Mouse (Mus musculus) spleen, adult 2 months (tissue): ENCODE measurements around the gene Sbno2.

Experiments used
- CTCF ChIP-seq: fragments of 200-500 bp; IDR thresholded peaks from 2 replicates; pipeline ENCODE4 v1.5.1; 2011; ENCODE audit warnings: mild to moderate bottlenecking, inconsistent platforms; ENCODE audit not compliant: insufficient read depth, insufficient read length, insufficient replicate concordance; ENCODE audit errors: extremely low read depth
- POLR2A ChIP-seq: fragments of 200-500 bp; IDR thresholded peaks from 2 replicates; pipeline ENCODE4 v1.6.1; 2011; ENCODE audit warnings: low read depth, low read length, inconsistent platforms

DNA sequence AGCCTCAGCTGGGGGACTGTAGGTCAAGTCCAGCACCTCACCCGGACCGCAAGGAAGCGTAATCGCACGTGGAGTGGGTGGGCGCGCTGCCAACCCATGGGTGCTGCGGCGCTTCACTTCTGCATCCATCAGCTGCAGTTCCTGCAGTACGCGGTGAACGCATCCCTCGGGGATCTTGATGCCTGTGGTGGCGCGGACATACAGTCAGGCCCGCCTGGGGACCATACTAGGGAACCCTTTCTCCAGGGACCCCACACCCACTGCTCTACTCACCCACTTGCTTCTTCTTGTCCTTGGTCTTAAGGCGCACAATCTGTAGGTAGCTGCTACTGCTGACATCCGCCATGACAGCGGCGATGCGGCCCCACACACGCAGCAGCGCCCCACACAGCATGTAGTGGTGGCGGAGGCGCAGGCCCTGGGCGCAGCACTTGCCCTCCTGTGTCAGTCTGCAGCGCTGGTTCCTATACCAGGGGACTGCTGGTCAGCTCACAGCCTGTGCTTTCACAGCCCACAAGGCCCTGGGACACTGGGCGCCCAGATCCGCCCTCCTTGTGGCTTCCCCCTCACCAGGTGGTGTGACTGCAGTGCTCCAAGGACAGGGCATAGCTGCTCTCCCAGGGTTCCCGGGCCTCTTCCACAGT is 47.6 kb downstream of the Sbno2 start:
- TF ChIP-seq CTCF (no peak), POLR2A (no peak)
